Comparison of ENCODE assay signal across 8 mouse cellular contexts in genomic region chr7:139086195-139087158, GRCm38 (mm10). TPM values are rescaled to one million over a fixed set of nuclear protein-coding genes. Genes with fewer than 3 reads are reported as not detected.
A peak's percentile ranks its signal among the peaks of the same experiment; 100 is the strongest.
DNase-seq lines count a peak whose midpoint lies in the region; ATAC-seq and TF ChIP-seq lines count a peak whose summit lies in the region.

No protein-coding gene starts in this region.

- H3K9ac ChIP-seq in ES-E14 (ENCODE audit: insufficient read depth, low read depth, low read length, poor library complexity, severe bottlenecking) = peak overlapping the region; percentile 56
- peak overlapping the region; percentile 94 for H3K9ac ChIP-seq in hindbrain, embryonic 16.5 days (ENCODE audit: low read depth, low read length)
- peak overlapping the region; percentile 97 for H3K9ac ChIP-seq in midbrain, embryonic 13.5 days (replicated peaks)

- peak overlapping the region; percentile 75 to 77 for H3K4me3 ChIP-seq in ES-E14 (ENCODE audit: insufficient read depth in 1 of 2, low read depth in 1 of 2, low read length in 2 of 2, poor library complexity in 1 of 2, severe bottlenecking in 1 of 2)
- H3K4me3 ChIP-seq in embryonic fibroblast, embryonic 13.5 days (ENCODE audit: insufficient read depth, low read length) = peak overlapping the region; percentile 46
- H3K4me3 ChIP-seq in hindbrain, embryonic 16.5 days (ENCODE audit: low read length) = peak overlapping the region; percentile 73
- peak overlapping the region; percentile 82 for H3K4me3 ChIP-seq in midbrain, embryonic 13.5 days (replicated peaks)

- no peaks in the 10 kb centered on the region for H3K36me3 ChIP-seq in ES-E14 (ENCODE audit: control insufficient read depth, insufficient read depth, low read length, poor library complexity, severe bottlenecking)
- peaks cover 8% of the 10 kb centered on the region for H3K36me3 ChIP-seq in hindbrain, embryonic 16.5 days (ENCODE audit: control insufficient read depth, insufficient read depth, low read length)
- peaks cover 29% of the 10 kb centered on the region for H3K36me3 ChIP-seq in midbrain, embryonic 13.5 days

- H3K9me3 ChIP-seq in ES-E14 (ENCODE audit: control insufficient read depth, insufficient read depth, low read depth, low read length) = no peaks in the 10 kb centered on the region
- no peaks in the 10 kb centered on the region for H3K9me3 ChIP-seq in hindbrain, embryonic 16.5 days (ENCODE audit: control insufficient read depth, low read length)
- no peaks in the 10 kb centered on the region for H3K9me3 ChIP-seq in midbrain, embryonic 13.5 days

- no peaks in the 10 kb centered on the region for H3K27me3 ChIP-seq in hindbrain, embryonic 16.5 days (replicated peaks; ENCODE audit: control insufficient read depth, insufficient read depth, low read length)
- peaks cover 6% of the 10 kb centered on the region; the same call in 1 of the 2 replicates for H3K27me3 ChIP-seq in midbrain, embryonic 13.5 days

- no peak overlapping the region for H3K27ac ChIP-seq in ES-E14 (ENCODE audit: insufficient read depth, low read depth, low read length, poor library complexity, severe bottlenecking)
- H3K27ac ChIP-seq in embryonic fibroblast, embryonic 13.5 days (ENCODE audit: insufficient read depth, low read length) = no peak overlapping the region
- H3K27ac ChIP-seq in hindbrain, embryonic 16.5 days (ENCODE audit: low read depth, low read length) = peak overlapping the region; percentile 81
- H3K27ac ChIP-seq in midbrain, embryonic 13.5 days = peak overlapping the region; percentile 84

- ATAC-seq in hindbrain, embryonic 16.5 days = peak; percentile 55
- ATAC-seq in midbrain, embryonic 13.5 days = peak; percentile 18
- ATAC-seq in monocyte, adult 5-6 weeks (replicated peaks; ENCODE audit: insufficient number of reproducible peaks, low FRiP score, low TSS enrichment, poor library complexity, severe bottlenecking) = no peak

- peak; percentile 52 for DNase-seq in gastrocnemius, postnatal 10 days
- DNase-seq in gastrocnemius, adult 18-20 months (ENCODE audit: low spot score) = no peak
- no peak for DNase-seq in ES-E14 (ENCODE audit: low read depth, low spot score)
- DNase-seq in thymus, postnatal 14 days = no peak

- peaks cover 0 to 9% of the 10 kb centered on the region in 2 experiments; a peak in 1 of 4 replicates for H3K4me1 ChIP-seq in ES-E14 (ENCODE audit: control insufficient read depth in 2 of 2, insufficient read depth in 2 of 2, low read length in 2 of 2, poor library complexity in 1 of 2)
- no peaks in the 10 kb centered on the region for H3K4me1 ChIP-seq in embryonic fibroblast, embryonic 13.5 days (ENCODE audit: control insufficient read depth, insufficient read depth, low read length)
- peaks cover 28% of the 10 kb centered on the region for H3K4me1 ChIP-seq in hindbrain, embryonic 16.5 days (ENCODE audit: control insufficient read depth, insufficient read depth, low read depth, low read length)
- peaks cover 47% of the 10 kb centered on the region for H3K4me1 ChIP-seq in midbrain, embryonic 13.5 days (replicated peaks)

- no peak for TF ChIP-seq POLR2A in embryonic fibroblast, embryonic 13.5 days (IDR thresholded peaks at IDR 0.05; ENCODE audit: low read depth, low read length)

- H3K4me2 ChIP-seq in hindbrain, embryonic 16.5 days (ENCODE audit: low read length) = peak overlapping the region; percentile 86
- peak overlapping the region; percentile 81 for H3K4me2 ChIP-seq in midbrain, embryonic 13.5 days (replicated peaks)

- 1% methylated on average over 61 of the region's 61 CpGs for WGBS in hindbrain, embryonic 16.5 days
- WGBS in midbrain, embryonic 13.5 days = under 1% methylated on average over 61 of the region's 61 CpGs

- in situ Hi-C loops in ES-E14 (cut with MboI; ENCODE audit: low sequenced_read_pairs in 2 of 2, unreplicated experiment in 2 of 2) = loop anchor here in 1 of 2 experiments (25.0 kb wide), 1 partner anchor 376 kb away; no protein-coding TSS in a partner anchor

- TF ChIP-seq CTCF in embryonic fibroblast, embryonic 13.5 days (IDR thresholded peaks at IDR 0.05; ENCODE audit: borderline replicate concordance, insufficient read depth, low read length) = no peak

TF ChIP-seq in ES-E14, 5 proteins besides CTCF, POLR2A, EP300 and RAD21:
- TF ChIP-seq ZNF384 (IDR thresholded peaks at IDR 0.05; ENCODE audit: low read depth, low read length) = no peak
- TF ChIP-seq MAFK (IDR thresholded peaks at IDR 0.05; ENCODE audit: insufficient read depth, low read depth, low read length) = no peak
- no peak for TF ChIP-seq HCFC1 (IDR thresholded peaks at IDR 0.05; ENCODE audit: borderline replicate concordance, insufficient read depth, low read length)
- no peak for TF ChIP-seq ZC3H11A (IDR thresholded peaks at IDR 0.05; ENCODE audit: borderline replicate concordance, low read depth, low read length)
- no peak for TF ChIP-seq CHD2 (IDR thresholded peaks at IDR 0.05; ENCODE audit: low read depth, low read length)

RNA-seq across cellular contexts. Expression of gene Dpysl4, which starts 0.7 kb away (rescaled TPM):
- 1 to 10 TPM; 1.6 TPM for total RNA-seq in gastrocnemius, postnatal 10 days (2021)
- under 1 TPM; 0.16 to 0.17 TPM for total RNA-seq in gastrocnemius, adult 18-20 months (2021)
- total RNA-seq in ES-E14 (2012; rRNA removed) = 3.6 and 4.5 TPM in 2 replicates
- polyA plus RNA-seq in embryonic fibroblast, embryonic 13.5 days (2011; ENCODE audit: insufficient read length, low read depth, missing spikeins) = 3.6 and 3.7 TPM in 2 replicates
- 177 and 182 TPM in 2 replicates for polyA plus RNA-seq in hindbrain, embryonic 16.5 days (2015; fragmentation: Nextera tagmentation; extraction: Ambion mirVana)
- 224 and 225 TPM in 2 replicates for polyA plus RNA-seq in midbrain, embryonic 13.5 days (2015; fragmentation: Nextera tagmentation; extraction: Ambion mirVana)
- 0.32 TPM in 1 of 3 replicates, not detected in the others for total RNA-seq in monocyte, adult 5-6 weeks (2017)

Comparison
In these comparisons a context has a peak if more than half of its experiments do, and no peak if none do; other contexts are left out.
1. H3K27ac ChIP-seq: peak in hindbrain, embryonic 16.5 days (single experiment) and midbrain, embryonic 13.5 days (single experiment); none in ES-E14 (single experiment) and embryonic fibroblast, embryonic 13.5 days (single experiment).
2. Peak in every context shown above with its lines, with median percentiles within 50 percentile points of each other: H3K4me3 ChIP-seq and H3K9ac ChIP-seq.